Mouse (Mus musculus): ENCODE results near the gene Slco4c1.

Slco4c1 gene

DNA sequence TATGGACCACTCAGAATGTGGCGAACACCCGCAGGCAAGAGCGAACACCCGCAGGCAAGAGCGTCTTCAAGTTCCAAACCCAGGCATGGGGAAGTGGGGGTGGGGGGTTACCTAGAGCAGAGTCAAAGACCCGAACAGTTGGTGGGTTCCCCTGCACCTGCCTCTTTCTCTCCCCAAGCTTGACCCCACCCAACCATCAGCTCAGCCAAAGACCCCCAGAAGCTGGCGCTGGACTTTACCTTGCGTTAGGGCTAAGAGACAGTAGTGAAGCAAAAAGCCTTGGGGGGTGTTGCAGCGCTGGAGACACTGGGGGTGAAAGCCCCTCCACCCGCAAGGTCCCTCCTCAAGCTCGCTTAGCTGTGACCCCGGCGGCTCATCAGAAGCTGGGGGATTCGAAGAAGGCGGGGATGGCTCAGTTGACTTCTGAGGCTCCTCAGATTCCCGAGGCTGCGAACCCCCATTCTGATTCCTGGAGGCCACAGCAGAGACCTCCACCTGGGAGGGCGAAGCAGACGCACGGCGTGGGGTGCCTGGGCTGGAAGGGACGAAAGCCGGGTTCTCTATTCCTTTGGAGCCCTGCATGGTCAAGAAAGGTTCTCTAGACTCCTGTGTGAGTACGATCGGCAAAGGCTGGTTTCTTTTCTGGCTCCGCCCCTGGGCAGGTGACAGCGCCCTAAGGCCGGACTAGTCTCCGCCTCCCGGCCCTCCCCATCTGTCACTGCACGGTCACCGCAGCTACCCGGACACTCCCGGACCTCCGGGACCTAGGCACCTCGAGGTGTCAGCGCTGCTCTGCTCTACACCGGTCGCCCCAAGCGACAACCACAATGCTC lies at the start of gene Slco4c1:
Slco4c1 (minus strand) TSS at position 644 of the 833 bp plus-strand sequence.
- DNase-seq (ENCODE audit: low spot score in 2 of 2), result no peak

DNA sequence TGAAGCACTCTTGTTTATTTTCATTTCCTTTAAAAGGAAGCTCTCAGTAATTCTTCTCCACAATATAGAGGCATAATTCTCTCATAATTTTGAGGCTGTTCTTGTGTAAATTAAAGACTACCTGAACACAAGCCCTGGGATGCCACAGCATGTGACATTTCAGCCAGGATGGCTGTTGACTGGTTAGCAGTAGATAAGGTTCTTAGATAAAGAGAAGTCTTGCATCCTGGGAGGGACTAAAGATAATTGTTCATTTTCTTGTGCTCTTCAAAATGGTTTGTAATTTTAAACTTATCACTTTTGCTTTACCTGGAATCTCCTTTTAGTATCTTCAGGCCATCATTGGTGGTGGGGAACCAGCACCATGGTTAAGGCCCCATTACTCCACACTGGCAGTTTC lies 45.4 kb upstream of the Slco4c1 start:
- DNase-seq (ENCODE audit: low spot score in 2 of 2), result no peak

DNA sequence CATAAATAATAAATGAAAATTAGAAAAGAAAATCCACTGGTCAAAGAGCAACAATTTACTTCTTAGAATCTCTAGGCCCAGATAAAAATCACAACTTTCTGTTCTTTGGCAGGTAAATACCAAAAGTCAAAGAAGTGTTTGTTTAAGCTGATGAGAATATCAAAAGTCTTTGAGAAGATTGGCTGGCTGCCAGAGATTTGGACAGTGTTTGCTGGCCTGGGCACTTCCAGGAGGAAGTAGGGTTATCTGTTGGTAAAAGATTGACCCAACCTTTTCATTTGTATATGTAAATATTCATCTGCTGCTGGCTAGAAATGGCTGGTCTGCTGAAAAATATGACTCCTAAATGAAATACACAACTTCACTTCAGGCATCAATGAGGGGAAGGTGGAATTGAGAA lies 11.8 kb upstream of the Slco4c1 start:
- no peak for DNase-seq (ENCODE audit: low spot score in 2 of 2)

DNA sequence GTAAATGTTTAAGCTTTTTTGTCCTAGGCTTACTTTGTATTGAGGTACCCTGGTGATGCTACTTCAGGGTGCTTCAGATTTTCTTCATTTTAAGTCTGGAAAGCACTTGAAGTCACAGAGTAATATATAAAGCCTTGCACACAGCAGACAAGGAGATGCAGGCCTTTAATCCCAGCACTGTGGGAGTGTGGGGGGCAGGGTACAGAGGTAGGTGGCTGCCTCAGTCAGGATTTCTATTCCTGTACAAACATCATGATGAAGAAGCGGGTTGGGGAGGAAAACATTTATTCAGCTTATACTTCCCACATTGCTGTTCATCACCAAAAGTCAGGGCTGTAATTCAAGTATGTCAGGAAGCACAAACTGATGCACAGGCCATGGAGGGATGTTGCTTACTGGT lies 6.6 kb upstream of the Slco4c1 start:
- no peak for DNase-seq (ENCODE audit: low spot score in 2 of 2)

DNA sequence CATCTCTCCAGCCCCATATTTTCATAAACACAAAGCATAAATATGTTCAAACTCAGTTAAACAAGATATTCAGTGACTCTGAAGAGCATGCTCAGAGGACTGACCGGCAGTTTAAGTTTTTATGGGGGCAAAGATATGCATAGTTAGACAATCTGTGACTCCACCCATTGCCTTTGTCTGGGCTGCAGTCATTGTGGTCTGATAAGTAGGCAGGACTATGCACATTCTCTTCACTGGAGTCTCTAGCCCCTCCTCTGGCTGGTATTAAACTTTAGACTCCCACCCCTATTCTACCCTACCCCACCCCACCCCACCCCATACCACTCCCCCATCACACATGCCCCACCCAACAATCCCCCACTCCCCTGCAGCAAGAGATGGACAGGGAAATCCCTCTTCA lies 4.1 kb upstream of the Slco4c1 start:
- no peak for DNase-seq (ENCODE audit: low spot score in 2 of 2)

DNA sequence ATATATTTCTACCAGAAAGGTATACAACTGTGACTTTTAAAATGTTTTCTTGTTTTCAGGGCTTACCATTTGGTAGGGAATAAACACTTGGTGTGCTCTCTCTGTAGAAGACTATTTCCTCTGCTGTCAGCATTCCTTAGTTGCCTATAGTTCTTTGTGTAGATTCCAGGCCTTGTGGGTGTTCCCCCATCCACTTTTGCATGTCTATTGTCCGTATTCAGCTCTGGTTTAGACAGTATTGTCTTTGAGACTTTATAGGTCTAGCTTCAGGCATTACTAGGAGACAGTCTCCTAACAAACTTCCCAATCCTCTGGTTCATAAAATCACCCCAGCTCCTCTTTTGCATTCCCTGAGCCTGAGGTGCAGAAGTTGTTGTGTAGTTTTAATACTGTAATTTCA lies 2.7 kb upstream of the Slco4c1 start:
- no peak for DNase-seq (ENCODE audit: low spot score in 2 of 2)

DNA sequence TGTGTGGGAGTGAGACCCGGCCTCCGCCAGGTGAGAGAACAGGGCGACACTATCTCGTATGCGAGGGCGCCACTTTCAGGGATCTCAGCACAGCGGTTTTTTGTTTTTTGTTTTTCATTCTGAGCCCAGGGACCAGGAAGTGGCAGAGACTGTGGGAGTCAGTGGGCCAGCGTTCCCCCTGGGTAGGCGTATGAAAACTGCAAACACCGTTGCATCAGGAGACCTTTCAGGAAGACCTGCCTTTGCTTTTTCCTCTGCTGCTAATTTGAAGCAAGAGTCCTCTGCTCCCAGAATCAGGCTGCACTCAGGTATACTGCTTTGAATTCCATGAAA lies 356 bp upstream of the Slco4c1 start:
- DNase-seq (ENCODE audit: low spot score in 2 of 2), result no peak

DNA sequence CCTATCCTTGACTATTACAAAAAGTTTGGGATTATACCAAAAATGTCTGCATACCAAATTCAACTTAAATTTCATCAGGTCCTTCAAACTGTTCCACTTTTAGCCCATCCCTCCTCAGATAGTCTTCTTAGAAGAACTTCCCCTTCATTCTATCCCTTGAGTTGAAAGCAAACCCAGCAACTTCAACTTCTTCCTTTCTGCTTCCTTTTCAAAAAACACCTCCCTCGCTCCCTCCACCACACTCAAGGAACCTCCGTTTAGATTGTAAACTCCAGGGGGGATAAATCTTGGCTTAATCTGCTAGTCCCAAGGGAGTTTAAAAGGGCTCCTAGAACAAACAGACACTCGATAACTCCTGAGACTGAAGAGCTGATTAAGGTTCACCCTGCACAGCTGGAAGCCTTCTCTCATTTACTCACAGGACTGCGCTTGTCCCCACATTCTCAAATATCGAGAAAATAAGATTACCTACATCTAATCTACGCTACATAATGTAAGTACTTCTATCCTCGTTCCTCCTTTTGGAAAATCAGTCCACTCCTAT lies 1.1 kb downstream of the Slco4c1 start:
- DNase-seq (ENCODE audit: low spot score in 2 of 2), result no peak

DNA sequence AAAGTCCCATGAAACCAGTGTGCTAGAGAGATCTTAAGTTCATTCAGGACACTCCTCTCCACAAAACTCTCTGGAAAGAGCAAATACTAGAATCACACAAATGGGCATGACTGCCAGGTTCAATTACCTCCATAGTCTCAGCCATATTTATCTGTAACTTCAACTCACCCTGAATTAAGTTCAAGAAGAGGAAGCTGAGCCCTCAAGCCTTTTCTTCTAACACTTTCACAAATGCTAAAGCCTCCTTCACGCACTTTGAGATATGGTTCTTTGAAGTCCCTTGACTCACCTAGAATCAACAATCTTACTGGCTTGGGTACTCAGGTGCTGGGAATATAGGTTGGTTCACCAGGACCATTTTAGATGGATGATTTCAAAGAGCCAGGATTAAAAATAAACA lies 3.2 kb downstream of the Slco4c1 start:
- DNase-seq (ENCODE audit: low spot score in 2 of 2), result no peak

DNA sequence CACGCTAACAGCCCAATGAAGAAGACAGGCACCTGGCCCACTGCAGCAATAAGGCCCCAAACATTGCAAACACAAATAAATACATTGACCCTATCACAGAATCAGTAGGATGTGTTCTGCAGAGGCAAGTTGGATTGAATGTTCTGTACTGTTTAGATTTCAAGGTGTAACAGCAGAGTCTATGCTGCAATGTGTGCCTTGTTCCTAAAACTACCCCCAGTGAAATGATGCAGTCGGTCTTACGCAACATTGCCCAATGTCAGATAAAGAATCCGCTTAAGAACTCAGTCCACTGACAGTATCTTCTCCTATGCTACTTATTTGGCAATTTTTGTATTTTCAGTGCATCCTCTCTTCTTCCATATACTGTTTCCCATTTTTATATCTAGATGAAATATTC lies 6.0 kb downstream of the Slco4c1 start:
- DNase-seq (ENCODE audit: low spot score in 2 of 2), result no peak

DNA sequence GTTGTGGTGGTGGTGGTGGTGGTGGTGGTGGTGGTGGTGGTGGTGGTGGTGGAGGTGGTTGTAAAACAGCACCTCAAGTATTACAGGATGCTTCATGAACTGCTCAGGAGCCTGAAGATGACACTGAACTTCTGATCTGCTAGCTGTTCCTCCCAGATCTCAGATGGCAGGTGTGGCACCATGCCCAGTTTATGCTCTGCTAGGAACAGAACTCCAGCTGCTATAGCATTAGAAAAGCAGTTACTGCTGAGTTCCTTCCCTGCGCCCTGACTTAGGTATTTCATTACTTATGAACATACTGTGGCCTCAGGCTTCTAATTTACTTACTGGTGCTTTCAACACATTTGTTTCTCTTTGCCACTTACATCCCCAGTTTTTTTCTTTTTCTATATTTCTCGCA lies 7.9 kb downstream of the Slco4c1 start:
- no peak for DNase-seq (ENCODE audit: low spot score in 2 of 2)

DNA sequence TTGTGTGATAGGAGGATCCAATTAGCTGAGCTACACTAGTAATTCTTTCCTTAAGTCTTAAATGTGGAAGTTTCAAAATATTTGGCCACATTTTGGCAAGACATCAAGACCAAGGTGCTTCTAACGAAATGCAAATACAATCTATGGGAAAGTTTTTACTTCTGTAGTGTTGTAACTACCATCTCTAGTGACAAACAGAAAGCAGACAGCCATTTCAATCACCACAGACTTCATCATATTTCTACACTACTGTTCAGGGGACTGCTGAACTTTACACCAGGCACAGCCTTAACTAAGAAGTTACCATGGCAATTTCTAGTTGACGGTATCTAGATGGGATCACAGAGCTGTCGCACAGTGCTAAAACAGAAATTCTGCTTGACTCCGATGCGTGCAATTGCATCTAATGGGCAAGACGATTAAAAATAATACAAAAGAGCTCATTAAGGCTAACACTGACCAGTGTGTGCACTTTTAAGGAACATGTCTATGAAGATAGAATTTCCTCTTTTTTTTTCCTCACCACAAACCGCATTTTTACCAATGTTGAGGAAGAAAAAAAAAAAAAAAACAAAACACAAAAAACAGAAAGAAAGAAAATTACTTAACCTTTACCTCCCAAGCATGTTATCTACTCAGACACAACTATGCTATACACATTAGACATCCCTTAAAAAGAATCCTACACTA lies 11.8 kb downstream of the Slco4c1 start:
- DNase-seq (ENCODE audit: low spot score in 2 of 2), result no peak

DNA sequence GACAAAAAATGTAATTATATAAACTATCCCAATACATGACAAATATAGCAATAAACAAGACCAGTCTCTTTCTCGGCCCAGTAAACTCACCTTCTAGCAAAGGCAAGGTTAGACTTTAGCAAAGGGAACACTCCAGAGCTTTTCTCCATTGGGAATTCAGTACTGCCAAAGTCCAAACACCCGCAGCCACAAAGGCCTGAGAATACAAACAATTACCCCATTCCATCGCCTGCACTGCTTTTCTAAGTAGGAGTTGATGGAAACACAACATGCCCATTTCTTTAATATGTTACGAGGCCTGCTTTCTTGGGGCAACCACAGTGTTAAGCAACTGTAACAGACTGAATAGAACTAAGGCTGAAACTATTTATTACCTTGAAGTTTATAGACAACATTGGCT lies 18.4 kb downstream of the Slco4c1 start:
- DNase-seq (ENCODE audit: low spot score in 2 of 2), result no peak

DNA sequence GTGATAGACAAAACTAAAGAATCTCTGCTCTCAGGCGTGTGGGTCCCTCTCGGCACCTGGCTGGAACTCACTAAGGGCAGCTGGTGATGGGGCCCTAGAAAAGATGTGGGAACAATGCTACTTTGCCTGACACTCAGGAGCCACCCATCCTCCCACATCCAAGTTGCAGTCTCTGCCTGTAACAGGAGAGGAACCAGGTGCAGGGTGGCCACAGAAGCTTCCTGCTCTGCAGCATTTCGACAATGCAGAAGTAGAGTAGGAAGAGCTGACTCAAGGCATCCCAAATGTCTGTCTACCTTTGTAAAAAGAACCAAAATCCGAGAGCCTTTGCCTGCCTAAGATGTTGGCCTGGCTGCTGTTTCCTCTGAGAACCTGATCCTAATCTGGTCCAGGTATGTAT lies 22.9 kb downstream of the Slco4c1 start:
- DNase-seq (ENCODE audit: low spot score in 2 of 2), result no peak

DNA sequence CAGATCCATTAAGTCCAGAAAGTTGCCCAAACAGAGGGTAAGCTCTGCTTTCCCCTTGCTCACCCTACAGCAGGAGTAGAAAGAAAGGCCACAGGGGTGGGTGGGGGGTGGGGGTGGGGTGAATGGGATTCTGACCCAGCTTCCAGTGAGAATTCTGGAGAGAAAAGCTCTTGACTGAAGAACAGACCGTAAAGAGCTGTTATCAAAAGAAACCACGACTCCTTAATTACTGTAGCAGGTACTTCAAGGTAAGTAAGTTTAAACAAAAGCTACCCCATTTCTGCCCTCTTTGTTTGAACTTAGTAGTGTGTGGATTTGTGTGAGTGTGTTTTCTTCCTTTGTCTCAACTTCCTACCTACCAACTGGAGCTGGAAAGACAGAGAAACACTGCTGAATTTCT lies 23.4 kb downstream of the Slco4c1 start:
- DNase-seq (ENCODE audit: low spot score in 2 of 2), result no peak

DNA sequence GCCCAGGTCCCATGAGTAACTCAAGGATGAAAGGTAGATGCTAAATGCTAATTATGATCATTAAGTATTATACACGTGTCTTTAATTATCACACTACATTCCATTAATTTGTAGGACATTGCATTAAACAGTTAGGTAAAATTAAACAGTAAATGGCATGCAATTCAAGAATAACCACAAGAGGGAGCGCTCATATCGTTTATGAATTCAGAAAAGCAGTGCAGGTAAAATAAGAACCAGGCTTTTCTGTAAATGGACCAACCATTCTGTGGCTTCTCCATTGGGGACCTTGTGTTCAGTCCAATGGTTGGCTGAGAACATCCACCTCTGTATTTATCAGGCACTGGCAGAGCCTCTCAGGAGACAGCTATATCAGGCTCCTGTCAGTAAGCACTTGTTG lies 25.2 kb downstream of the Slco4c1 start:
- DNase-seq (ENCODE audit: low spot score in 2 of 2), result no peak

DNA sequence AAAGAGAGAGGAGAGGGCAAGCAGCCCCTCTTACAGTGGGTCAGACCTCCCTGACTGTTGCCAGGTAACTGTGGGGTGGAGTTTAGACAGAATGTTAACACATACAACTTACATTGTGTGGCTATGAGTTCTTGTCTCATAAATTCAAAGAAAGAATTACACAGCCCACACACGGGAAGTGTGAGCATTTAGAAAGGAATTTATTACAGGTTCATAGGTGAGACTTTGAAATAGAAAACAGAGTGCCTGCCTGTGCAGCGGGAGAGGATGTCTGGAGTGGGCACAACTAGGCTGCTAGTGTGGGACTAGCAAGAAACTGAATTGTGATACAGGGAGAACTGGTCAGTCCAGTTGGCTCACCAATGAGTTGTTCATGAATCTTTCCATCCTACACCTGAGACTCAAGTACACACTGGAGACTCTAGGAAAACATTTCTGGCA lies 66.7 kb downstream of the Slco4c1 start:
- no peak for DNase-seq (ENCODE audit: low spot score in 2 of 2)

DNA sequence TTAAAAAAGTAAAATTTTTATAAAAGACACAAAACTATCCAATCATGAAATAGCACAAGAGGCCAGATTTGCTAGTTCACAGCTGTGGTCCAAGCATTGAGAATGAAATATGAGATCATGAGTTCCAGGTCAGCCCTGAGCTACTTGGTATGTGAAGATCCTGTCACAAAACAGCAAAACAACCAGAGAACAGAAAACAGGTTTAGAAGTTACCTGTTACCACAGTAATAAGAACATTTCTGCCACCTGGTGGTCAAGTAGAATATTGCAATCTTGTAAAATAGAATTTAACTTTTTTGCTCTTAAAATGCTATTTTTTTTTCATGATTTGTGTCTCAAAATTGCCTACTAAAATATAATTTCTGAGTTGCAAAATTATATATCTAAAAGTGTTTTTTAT lies 70.4 kb downstream of the Slco4c1 start:
- no peak for DNase-seq (ENCODE audit: low spot score in 2 of 2)

DNA sequence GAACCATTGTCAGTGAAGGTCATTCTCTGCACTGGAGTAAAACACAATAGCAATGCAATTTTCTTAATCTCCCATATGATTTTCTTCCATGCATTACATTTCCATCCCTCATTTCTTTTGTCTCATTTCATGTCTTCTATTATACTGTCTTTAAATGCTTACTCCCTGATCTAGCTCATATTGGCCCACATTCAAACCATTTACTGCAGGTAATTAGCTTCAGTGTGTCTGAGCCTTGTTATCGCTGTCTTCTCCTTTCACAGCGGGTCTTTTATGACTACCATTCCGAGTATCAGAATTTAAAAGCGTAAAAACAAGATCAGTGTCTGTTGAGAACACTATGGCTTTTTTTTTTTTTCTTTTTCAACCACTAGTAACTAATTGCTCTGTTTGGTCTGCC lies 77.3 kb downstream of the Slco4c1 start:
- no peak for DNase-seq (ENCODE audit: low spot score in 2 of 2)

DNA sequence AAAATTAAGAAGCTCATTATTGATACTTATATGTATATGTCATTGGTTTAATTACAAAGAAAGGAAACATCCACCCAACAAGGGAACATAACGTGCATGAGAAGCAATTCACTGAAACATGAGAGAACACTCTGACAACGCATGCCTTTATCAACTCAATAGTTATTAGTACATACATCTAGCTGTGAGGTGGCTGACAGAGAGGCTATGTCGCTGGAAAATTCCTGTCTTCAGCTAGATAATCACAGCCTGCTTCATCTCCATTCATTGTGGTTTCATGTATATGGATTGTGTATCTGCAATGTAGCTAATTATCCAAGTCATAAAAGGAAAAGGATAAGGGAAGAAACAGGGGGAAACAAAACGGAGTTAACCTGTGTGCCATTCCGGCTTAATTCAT lies 77.7 kb downstream of the Slco4c1 start:
- DNase-seq (ENCODE audit: low spot score in 2 of 2), result no peak

DNA sequence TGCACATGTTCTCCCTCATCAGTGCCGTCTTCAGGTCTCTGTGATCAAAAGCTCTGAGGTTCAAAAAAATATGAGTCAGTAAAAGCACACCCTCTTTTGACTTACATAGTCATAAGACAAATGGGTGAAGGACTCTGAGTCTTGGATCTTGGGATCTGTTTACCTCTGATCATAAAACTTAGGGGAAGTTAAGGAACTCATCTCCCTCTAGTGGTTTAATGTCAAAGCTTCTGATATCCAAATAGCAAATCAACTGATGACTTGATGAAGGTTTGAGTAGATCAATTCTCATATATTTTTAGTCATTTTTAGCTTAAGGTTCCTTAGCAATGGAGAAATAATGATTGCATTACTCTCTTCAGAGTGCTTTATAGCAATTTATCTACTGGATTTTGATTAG lies 82.7 kb downstream of the Slco4c1 start:
- DNase-seq (ENCODE audit: low spot score in 2 of 2), result no peak

DNA sequence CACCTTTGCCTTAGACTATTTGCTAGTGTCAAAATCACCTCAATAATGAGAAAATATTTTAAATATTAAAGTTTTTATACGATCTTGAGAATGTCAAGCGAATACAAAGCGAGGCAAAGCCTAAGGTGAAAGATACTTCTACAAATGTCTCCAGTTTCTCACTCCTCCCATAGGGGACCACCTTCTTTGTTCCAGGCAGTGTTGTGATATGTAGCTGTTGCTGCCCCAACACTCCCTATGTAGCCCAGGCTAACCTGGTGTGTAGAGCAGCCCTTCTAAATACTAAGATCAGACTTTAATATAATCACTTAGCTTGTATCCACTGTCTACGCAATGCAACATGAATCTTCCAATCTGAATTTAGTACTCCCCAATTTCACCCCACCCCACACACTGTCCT lies 97.8 kb downstream of the Slco4c1 start:
- no peak for DNase-seq (ENCODE audit: low spot score in 2 of 2)

DNA sequence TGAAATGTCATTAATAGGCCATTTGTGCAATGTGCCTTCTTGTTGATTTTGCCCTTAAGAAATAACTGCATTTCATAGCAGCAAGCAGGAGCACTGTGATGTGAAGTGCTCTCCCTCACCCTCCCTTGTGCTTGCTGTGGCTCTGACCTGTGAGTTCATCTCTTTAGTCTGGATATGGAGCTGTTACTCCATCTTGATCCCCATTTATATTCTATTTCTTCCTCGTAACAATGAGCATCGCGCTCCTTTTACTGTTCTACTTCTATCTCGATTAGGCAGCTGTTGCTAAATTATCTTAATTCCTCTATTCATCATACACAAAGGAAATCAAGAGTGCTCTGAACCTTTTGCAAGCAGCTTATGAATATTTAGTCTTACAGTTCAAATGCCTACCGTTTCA lies 98.3 kb downstream of the Slco4c1 start:
- DNase-seq (ENCODE audit: low spot score in 2 of 2), result no peak
